In the genomic region with DNA sequence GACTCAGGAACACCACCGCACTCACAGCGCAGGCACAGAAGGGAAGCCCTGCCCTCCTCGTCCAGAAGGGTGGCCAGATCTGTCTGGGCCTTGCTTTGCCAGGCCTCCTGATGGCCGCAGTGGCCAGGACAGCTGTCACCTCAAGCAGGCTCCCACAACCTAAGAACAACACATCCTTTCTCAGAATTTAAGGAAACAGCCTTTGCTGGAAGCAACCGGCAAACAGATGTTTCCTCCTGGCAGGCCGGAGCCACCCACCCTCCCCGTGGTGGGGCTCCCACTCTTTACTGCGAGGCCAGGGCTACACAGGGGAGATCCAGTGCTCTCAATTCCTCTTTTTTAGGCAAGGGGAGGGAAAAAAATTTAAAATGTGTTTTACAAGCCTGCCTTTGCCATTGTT, we compare ENCODE assay signal across 8 mouse cellular contexts. TPM values are rescaled to one million over a fixed set of nuclear protein-coding genes. Genes with fewer than 3 reads are reported as not detected.
DNase-seq lines count a peak whose midpoint lies in the region; ATAC-seq and TF ChIP-seq lines count a peak whose summit lies in the region.

No protein-coding gene starts in this region.

- no peak for ATAC-seq in stomach, embryonic 15.5 days (ENCODE audit: insufficient read depth, low FRiP score, low read depth)

- no peaks in the 10 kb centered on the region for H3K9me3 ChIP-seq in stomach, embryonic 15.5 days

- TF ChIP-seq POLR2A in kidney, adult 2 months (IDR thresholded peaks at IDR 0.05; ENCODE audit: low read depth, low read length), result no peak

- peak overlapping the region; percentile 88 for H3K27ac ChIP-seq in kidney, adult 2 months (ENCODE audit: insufficient read depth, low read depth, low read length)
- H3K27ac ChIP-seq in stomach, embryonic 15.5 days, result peak overlapping the region; percentile 58

- DNase-seq in right cerebral cortex, postnatal 4 days, result peak; percentile 30
- DNase-seq in right cerebral cortex, postnatal 14 days, result no peak
- peak; percentile 76 to 80 for DNase-seq in cerebellum, postnatal 14 days
- peak; percentile 77 for DNase-seq in gastrocnemius, postnatal 25 days
- DNase-seq in kidney, adult 2 months, result peak; percentile 85
- peak; percentile 77 to 79 for DNase-seq in lung, adult 18-20 months
- DNase-seq in urinary bladder, adult 2 months (ENCODE audit: low spot score), result no peak

- peaks cover 17% of the 10 kb centered on the region; the same call in 1 of the 2 replicates for H3K4me1 ChIP-seq in kidney, adult 2 months (ENCODE audit: control insufficient read depth, insufficient read depth, low read length)
- peaks cover 42% of the 10 kb centered on the region for H3K4me1 ChIP-seq in stomach, embryonic 15.5 days

- 0 out of 2 replicates have a peak overlapping the region, but pooled peaks have one; percentile 16 for H3K4me2 ChIP-seq in stomach, embryonic 15.5 days

- H3K36me3 ChIP-seq in kidney, adult 2 months (ENCODE audit: control insufficient read depth, insufficient read depth, low read length), result no peaks in the 10 kb centered on the region
- no peaks in the 10 kb centered on the region for H3K36me3 ChIP-seq in stomach, embryonic 15.5 days

- no peak for TF ChIP-seq CTCF in kidney, adult 2 months (conservative IDR thresholded peaks at IDR 0.05; ENCODE audit: insufficient read depth, insufficient read length, low read depth, low read length)

- H3K4me3 ChIP-seq in kidney, adult 2 months (ENCODE audit: insufficient read depth, low read depth, low read length), result no peak overlapping the region
- no peak overlapping the region for H3K4me3 ChIP-seq in stomach, embryonic 15.5 days (replicated peaks)

- 49% methylated on average over 8 of the region's 8 CpGs for WGBS in kidney, adult 2 months
- WGBS in stomach, embryonic 15.5 days, result 45% methylated on average over 8 of the region's 8 CpGs

- no peaks in the 10 kb centered on the region for H3K27me3 ChIP-seq in kidney, adult 2 months (replicated peaks; ENCODE audit: control insufficient read depth, insufficient read depth, low read length)
- H3K27me3 ChIP-seq in stomach, embryonic 15.5 days (replicated peaks), result 0 out of 2 replicates have a peak, but pooled peaks cover 2% of the 10 kb centered on the region

- no peak overlapping the region for H3K9ac ChIP-seq in stomach, embryonic 15.5 days

RNA-seq across cellular contexts. Expression of gene Cbfa2t3, which starts 33.7 kb away (rescaled TPM):
- total RNA-seq in gastrocnemius, postnatal 25 days (2021), result 10 to 100 TPM; 19.0 to 27.8 TPM
- 5.5 and 6.7 TPM in 2 replicates for polyA plus RNA-seq in kidney, adult 2 months (2012; rRNA removed)
- 4.5 and 4.8 TPM in 2 replicates for polyA plus RNA-seq in stomach, embryonic 15.5 days (2015; fragmentation: Nextera tagmentation; extraction: Ambion mirVana)
- 0.95 and 4.0 TPM in 2 replicates for polyA plus RNA-seq in urinary bladder, adult 2 months (2012; rRNA removed)

RNA-seq across cellular contexts. Expression of gene Pabpn1l, which starts 42.7 kb away (rescaled TPM):
- total RNA-seq in gastrocnemius, postnatal 25 days (2021), result not detected
- 0.11 TPM in 2 replicates for polyA plus RNA-seq in kidney, adult 2 months (2012; rRNA removed)
- 0.12 TPM in 1 of 2 replicates, not detected in the other for polyA plus RNA-seq in stomach, embryonic 15.5 days (2015; fragmentation: Nextera tagmentation; extraction: Ambion mirVana)
- 0.06 TPM in 1 of 2 replicates, not detected in the other for polyA plus RNA-seq in urinary bladder, adult 2 months (2012; rRNA removed)

RNA-seq across cellular contexts. Expression of gene Trappc2l, which starts 53.8 kb away (rescaled TPM):
- 10 to 100 TPM; 37.9 to 40.3 TPM for total RNA-seq in gastrocnemius, postnatal 25 days (2021)
- 258 and 302 TPM in 2 replicates for polyA plus RNA-seq in kidney, adult 2 months (2012; rRNA removed)
- 49.7 and 61.8 TPM in 2 replicates for polyA plus RNA-seq in stomach, embryonic 15.5 days (2015; fragmentation: Nextera tagmentation; extraction: Ambion mirVana)
- 108 and 113 TPM in 2 replicates for polyA plus RNA-seq in urinary bladder, adult 2 months (2012; rRNA removed)

RNA-seq across cellular contexts. Expression of gene Galns, which starts 54.0 kb away (rescaled TPM):
- total RNA-seq in gastrocnemius, postnatal 25 days (2021), result 1 to 10 TPM; 1.3 to 1.8 TPM
- polyA plus RNA-seq in kidney, adult 2 months (2012; rRNA removed), result 36.2 and 44.5 TPM in 2 replicates
- 11.9 and 13.1 TPM in 2 replicates for polyA plus RNA-seq in stomach, embryonic 15.5 days (2015; fragmentation: Nextera tagmentation; extraction: Ambion mirVana)
- 16.2 and 20.8 TPM in 2 replicates for polyA plus RNA-seq in urinary bladder, adult 2 months (2012; rRNA removed)

Comparison
In these comparisons a context has a peak if more than half of its experiments do, and no peak if none do; other contexts are left out.
1. DNase-seq: peak in right cerebral cortex, postnatal 4 days (single experiment), cerebellum, postnatal 14 days (2 of 2), gastrocnemius, postnatal 25 days (single experiment), kidney, adult 2 months (single experiment) and lung, adult 18-20 months (2 of 2); none in right cerebral cortex, postnatal 14 days (single experiment) and urinary bladder, adult 2 months (single experiment).